Comparison of ENCODE assay signal across 8 mouse cellular contexts in genomic region chr10:71346722-71347508, GRCm38 (mm10). TPM values are rescaled to one million over a fixed set of nuclear protein-coding genes. Genes with fewer than 3 reads are reported as not detected.
DNase-seq lines count a peak whose midpoint lies in the region; ATAC-seq and TF ChIP-seq lines count a peak whose summit lies in the region.

No protein-coding gene starts in this region.

- no peak for TF ChIP-seq CTCF in testis, adult 2 months (IDR thresholded peaks at IDR 0.05; ENCODE audit: control insufficient read depth, insufficient read depth, insufficient replicate concordance, low read depth, low read length)
- TF ChIP-seq CTCF in small intestine, adult 2 months (IDR thresholded peaks at IDR 0.05; ENCODE audit: extremely low read depth, insufficient read length, insufficient replicate concordance, low read depth, low read length): no peak

- peak overlapping the region; percentile 94 for H3K4me3 ChIP-seq in testis, adult 2 months (ENCODE audit: control insufficient read depth, low read depth, low read length)
- H3K4me3 ChIP-seq in forebrain, embryonic 15.5 days: peak overlapping the region; percentile 95
- H3K4me3 ChIP-seq in liver, embryonic 11.5 days (ENCODE audit: low read depth, low read length): peak overlapping the region; percentile 83
- peak overlapping the region; percentile 73 for H3K4me3 ChIP-seq in small intestine, adult 2 months (ENCODE audit: low read depth, low read length)

- ATAC-seq in forebrain, embryonic 15.5 days (replicated peaks): no peak
- no peak for ATAC-seq in liver, embryonic 11.5 days (replicated peaks; ENCODE audit: low FRiP score)
- no peak for ATAC-seq in megakaryocyte-erythroid progenitor cell, adult 5-6 weeks (replicated peaks; ENCODE audit: low FRiP score, low TSS enrichment, poor library complexity, severe bottlenecking)

- no peaks in the 10 kb centered on the region for H3K9me3 ChIP-seq in forebrain, embryonic 15.5 days
- H3K9me3 ChIP-seq in liver, embryonic 11.5 days (ENCODE audit: control insufficient read depth, low read length): no peaks in the 10 kb centered on the region

- H3K36me3 ChIP-seq in testis, adult 2 months (ENCODE audit: control insufficient read depth, insufficient read depth, low read length): no peaks in the 10 kb centered on the region
- H3K36me3 ChIP-seq in forebrain, embryonic 15.5 days: no peaks in the 10 kb centered on the region; the same call in 1 of the 2 replicates
- H3K36me3 ChIP-seq in liver, embryonic 11.5 days (ENCODE audit: control insufficient read depth, insufficient read depth, low read length): peaks cover 3% of the 10 kb centered on the region; the same call in 1 of the 2 replicates
- H3K36me3 ChIP-seq in small intestine, adult 2 months (ENCODE audit: control insufficient read depth, insufficient read depth, low read length): peaks cover 19% of the 10 kb centered on the region

- no peak for TF ChIP-seq POLR2A in testis, adult 2 months (IDR thresholded peaks at IDR 0.05; ENCODE audit: control insufficient read depth, low read depth, low read length)
- no peak; the same call in 1 of the 2 replicates for TF ChIP-seq POLR2A in small intestine, adult 2 months (IDR thresholded peaks at IDR 0.05; ENCODE audit: low read depth, low read length)

- H3K27ac ChIP-seq in testis, adult 2 months (ENCODE audit: control insufficient read depth, insufficient read depth, low read depth, low read length): peak overlapping the region; percentile 78
- peak overlapping the region; percentile 85 for H3K27ac ChIP-seq in forebrain, embryonic 15.5 days (replicated peaks)
- H3K27ac ChIP-seq in liver, embryonic 11.5 days (ENCODE audit: low read depth, low read length): peak overlapping the region; percentile 93
- peak overlapping the region; percentile 83 for H3K27ac ChIP-seq in small intestine, adult 2 months (ENCODE audit: insufficient read depth, low read depth, low read length)

- WGBS in forebrain, embryonic 15.5 days: 12% methylated on average over 13 of the region's 13 CpGs
- WGBS in liver, embryonic 11.5 days: 9% methylated on average over 13 of the region's 13 CpGs
- WGBS in small intestine, adult 2 months: 14% methylated on average over 13 of the region's 13 CpGs

- DNase-seq in gastrocnemius, postnatal 10 days: peak; percentile 60
- DNase-seq in gastrocnemius, postnatal 25 days: no peak
- DNase-seq in testis, postnatal 14 days (ENCODE audit: low spot score): no peak
- DNase-seq in liver, embryonic 11.5 days (ENCODE audit: low spot score): no peak

- peak overlapping the region; percentile 93 for H3K9ac ChIP-seq in forebrain, embryonic 15.5 days (replicated peaks)
- peak overlapping the region; percentile 86 for H3K9ac ChIP-seq in liver, embryonic 11.5 days (ENCODE audit: low read depth, low read length)

- H3K4me1 ChIP-seq in testis, adult 2 months (ENCODE audit: control insufficient read depth, insufficient read depth, low read length): peaks cover 25% of the 10 kb centered on the region
- peaks cover 45% of the 10 kb centered on the region for H3K4me1 ChIP-seq in forebrain, embryonic 15.5 days
- H3K4me1 ChIP-seq in liver, embryonic 11.5 days (replicated peaks; ENCODE audit: control insufficient read depth, insufficient read depth, low read length): peaks cover 34% of the 10 kb centered on the region
- H3K4me1 ChIP-seq in small intestine, adult 2 months (ENCODE audit: control insufficient read depth, insufficient read depth, insufficient read length, low read length): peaks cover 19% of the 10 kb centered on the region

- peak overlapping the region; percentile 69 for H3K4me2 ChIP-seq in forebrain, embryonic 15.5 days (replicated peaks)
- H3K4me2 ChIP-seq in liver, embryonic 11.5 days: peak overlapping the region; percentile 90

- H3K27me3 ChIP-seq in testis, adult 2 months (ENCODE audit: control insufficient read depth, insufficient read depth, low read length): no peaks in the 10 kb centered on the region
- no peaks in the 10 kb centered on the region for H3K27me3 ChIP-seq in forebrain, embryonic 15.5 days
- H3K27me3 ChIP-seq in liver, embryonic 11.5 days (replicated peaks; ENCODE audit: control insufficient read depth, insufficient read depth, low read length): no peaks in the 10 kb centered on the region
- H3K27me3 ChIP-seq in small intestine, adult 2 months (ENCODE audit: control insufficient read depth, insufficient read depth, low read length): no peaks in the 10 kb centered on the region

RNA-seq across cellular contexts. Expression of gene Ipmk, which starts 0.6 kb away (rescaled TPM):
- total RNA-seq in gastrocnemius, postnatal 10 days (2021): 10 to 100 TPM; 10.3 to 12.2 TPM
- 10 to 100 TPM; 16.2 to 17.6 TPM for total RNA-seq in gastrocnemius, postnatal 25 days (2021)
- 4.5 and 5.3 TPM in 2 replicates for polyA plus RNA-seq in testis, adult 2 months (2012; rRNA removed)
- 17.7 and 19.0 TPM in 2 replicates for polyA plus RNA-seq in forebrain, embryonic 15.5 days (2015; fragmentation: Nextera tagmentation; extraction: Ambion mirVana)
- polyA plus RNA-seq in liver, embryonic 11.5 days (2014; fragmentation: Nextera tagmentation; extraction: Ambion mirVana): 18.2 and 21.0 TPM in 2 replicates
- 35.2 and 111 TPM in 2 replicates for polyA plus RNA-seq in small intestine, adult 2 months (2012; rRNA removed)
- 26.2 and 37.2 TPM in 2 replicates for total RNA-seq in megakaryocyte-erythroid progenitor cell, adult 5-6 weeks (2014; fragmentation: Nextera tagmentation)
- total RNA-seq in megakaryocyte-erythroid progenitor cell, adult 5-6 weeks (2017): 42.3 and 49.0 TPM in 2 replicates

RNA-seq across cellular contexts. Expression of gene Cisd1, which starts 2.2 kb away (rescaled TPM):
- total RNA-seq in gastrocnemius, postnatal 10 days (2021): 10 to 100 TPM; 78.0 to 93.6 TPM
- total RNA-seq in gastrocnemius, postnatal 25 days (2021): 100 to 1,000 TPM; 192 to 199 TPM
- 35.4 and 42.1 TPM in 2 replicates for polyA plus RNA-seq in testis, adult 2 months (2012; rRNA removed)
- polyA plus RNA-seq in forebrain, embryonic 15.5 days (2015; fragmentation: Nextera tagmentation; extraction: Ambion mirVana): 239 and 247 TPM in 2 replicates
- polyA plus RNA-seq in liver, embryonic 11.5 days (2014; fragmentation: Nextera tagmentation; extraction: Ambion mirVana): 129 TPM in 2 replicates
- polyA plus RNA-seq in small intestine, adult 2 months (2012; rRNA removed): 47.2 and 75.8 TPM in 2 replicates
- total RNA-seq in megakaryocyte-erythroid progenitor cell, adult 5-6 weeks (2014; fragmentation: Nextera tagmentation): 65.6 and 69.4 TPM in 2 replicates
- 19.8 and 20.6 TPM in 2 replicates for total RNA-seq in megakaryocyte-erythroid progenitor cell, adult 5-6 weeks (2017)
